Mouse (Mus musculus): ENCODE measurements around the gene Npffr2. TPM values are rescaled to one million over a fixed set of nuclear protein-coding genes. Genes with fewer than 3 reads are reported as not detected.

Npffr2 gene
- not detected in 2 replicates for total RNA-seq (2014; rRNA removed; ENCODE audit: low replicate concordance)
- not detected in 2 replicates for polyA plus RNA-seq (2015; fragmentation: Nextera tagmentation; extraction: Ambion mirVana)

DNA sequence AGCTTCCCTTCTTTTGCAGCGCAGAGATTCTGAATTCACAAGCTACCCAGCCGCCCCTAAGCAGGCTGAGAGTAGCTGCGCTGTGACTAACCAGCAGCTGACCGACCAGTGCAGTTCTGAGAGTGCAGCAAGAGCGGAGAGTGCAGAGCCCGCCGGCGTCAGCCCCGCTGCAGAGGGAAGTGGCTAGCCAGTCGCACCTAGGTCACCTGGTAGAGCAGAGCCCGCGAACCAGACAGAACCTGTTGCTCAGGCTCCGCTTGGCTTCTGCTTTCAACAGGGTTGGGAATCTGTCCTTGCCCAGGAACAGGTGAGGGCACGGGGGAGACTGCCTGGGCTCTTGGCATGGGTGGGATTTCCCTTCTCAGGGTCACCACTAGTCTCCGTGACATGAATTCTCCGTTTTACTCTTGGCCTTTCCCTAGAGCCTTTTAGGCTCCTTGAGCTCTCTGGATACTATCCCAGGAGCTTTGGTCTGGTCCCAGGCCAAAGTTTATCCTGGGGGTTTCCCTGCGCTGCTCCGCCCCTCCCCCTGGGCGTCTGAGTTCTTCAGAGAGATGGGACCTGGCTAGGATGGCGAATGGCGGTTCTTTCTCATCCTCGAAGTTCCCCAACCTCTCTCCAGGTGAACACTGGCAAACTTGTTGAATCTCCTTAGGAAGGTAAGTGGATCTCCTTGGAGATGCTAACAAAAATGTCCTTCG is at the start of gene Npffr2:
Npffr2 (plus strand) TSS at position 552 of the 701 bp plus-strand sequence.
- 5% methylated on average over 23 of the region's 23 CpGs for WGBS
- Histone ChIP-seq H3K27me3 (ENCODE audit: control insufficient read depth, insufficient read depth, low read length) (peaks cover 10% of the 10 kb centered on the region; the same call in 1 of the 2 replicates), H3K36me3 (replicated peaks; ENCODE audit: control insufficient read depth, insufficient read depth, low read length) (no peaks in the 10 kb centered on the region), H3K4me2 (ENCODE audit: low read depth, low read length) (peak within 1 kb of the TSS; percentile 71), H3K4me3 (ENCODE audit: low read depth, low read length) (peak within 1 kb of the TSS; percentile 43), H3K27ac (ENCODE audit: low read depth) (no peak within 1 kb of the TSS), H3K9ac (replicated peaks; ENCODE audit: low read depth, low read length) (no peak within 1 kb of the TSS), H3K9me3 (replicated peaks; ENCODE audit: control insufficient read depth, low read length) (no peaks in the 10 kb centered on the region), H3K4me1 (ENCODE audit: control insufficient read depth, insufficient read depth) (no peaks in the 10 kb centered on the region)
- DNase-seq (ENCODE audit: low spot score) (peak; percentile 11), ATAC-seq (ENCODE audit: insufficient read depth, low read depth) (peak; percentile 67)
- TF ChIP-seq EP300 (IDR thresholded peaks at IDR 0.05; ENCODE audit: low read depth) (no peak), CTCF (IDR thresholded peaks at IDR 0.05; ENCODE audit: low read depth) (no peak)

DNA sequence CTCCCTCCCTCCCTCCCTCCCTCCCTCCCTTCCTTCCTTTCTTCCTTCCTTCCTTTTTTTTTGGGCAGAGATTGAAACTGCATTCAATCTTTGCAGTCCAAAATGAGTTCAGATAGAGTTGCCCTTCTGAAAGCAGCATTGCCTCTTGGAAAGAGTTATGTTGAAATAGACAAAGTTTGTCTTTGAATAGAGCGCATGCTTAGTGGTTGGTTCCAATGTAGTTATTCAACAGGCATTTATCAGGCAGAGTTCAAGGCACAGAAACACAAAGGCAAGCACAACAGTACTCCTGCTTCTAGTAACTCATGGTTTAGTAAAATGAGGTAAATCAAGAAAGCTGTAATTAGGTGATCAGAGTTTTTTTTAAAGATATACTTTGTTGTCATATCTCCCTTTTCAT is 34.7 kb upstream of the Npffr2 start:
- ATAC-seq (ENCODE audit: insufficient read depth, low read depth) = no peak
- TF ChIP-seq EP300 (IDR thresholded peaks at IDR 0.05; ENCODE audit: low read depth) (no peak), CTCF (IDR thresholded peaks at IDR 0.05; ENCODE audit: low read depth) (no peak)
- no peak overlapping the region for H3K4me2 ChIP-seq (ENCODE audit: low read depth, low read length)

DNA sequence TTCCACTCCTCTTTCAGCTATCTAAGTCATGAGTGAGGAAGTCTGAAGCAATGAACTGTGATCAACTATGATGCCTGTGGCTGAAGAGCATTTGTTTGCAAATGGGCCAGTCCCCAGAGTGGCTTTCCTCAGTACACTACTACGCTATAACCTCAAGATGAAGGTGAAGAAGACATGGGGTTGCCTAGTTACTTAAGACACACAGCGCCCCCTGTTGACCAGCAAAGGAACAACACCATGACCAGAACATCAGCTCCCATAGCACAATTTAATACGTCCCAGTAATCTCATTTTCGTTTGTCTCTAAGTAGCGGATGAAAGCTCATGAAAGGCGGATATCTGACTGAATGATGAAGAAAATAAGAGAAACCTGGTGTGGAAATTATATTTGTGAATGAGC is 27.0 kb upstream of the Npffr2 start:
- Histone ChIP-seq H3K4me1 (ENCODE audit: control insufficient read depth, insufficient read depth) (no peaks in the 10 kb centered on the region), H3K27ac (ENCODE audit: low read depth) (no peak overlapping the region), H3K27me3 (ENCODE audit: control insufficient read depth, insufficient read depth, low read length) (no peaks in the 10 kb centered on the region), H3K4me2 (ENCODE audit: low read depth, low read length) (no peak overlapping the region), H3K9me3 (replicated peaks; ENCODE audit: control insufficient read depth, low read length) (no peaks in the 10 kb centered on the region), H3K4me3 (ENCODE audit: low read depth, low read length) (no peak overlapping the region), H3K36me3 (replicated peaks; ENCODE audit: control insufficient read depth, insufficient read depth, low read length) (no peaks in the 10 kb centered on the region), H3K9ac (replicated peaks; ENCODE audit: low read depth, low read length) (no peak overlapping the region)
- 0 out of 2 replicates have a peak, but pooled peaks have one; percentile 7 for TF ChIP-seq CTCF (IDR thresholded peaks at IDR 0.05; ENCODE audit: low read depth)
- TF ChIP-seq EP300 (IDR thresholded peaks at IDR 0.05; ENCODE audit: low read depth) = no peak
- ATAC-seq (ENCODE audit: insufficient read depth, low read depth) (no peak), DNase-seq (ENCODE audit: low spot score) (no peak)
- WGBS = 47% methylated on average over 6 of the region's 6 CpGs

More for the DNA sequence above, 34.7 kb upstream of the Npffr2 start:
- Histone ChIP-seq H3K9ac (replicated peaks; ENCODE audit: low read depth, low read length) (no peak overlapping the region), H3K27ac (ENCODE audit: low read depth) (no peak overlapping the region), H3K4me1 (ENCODE audit: control insufficient read depth, insufficient read depth) (no peaks in the 10 kb centered on the region), H3K4me3 (ENCODE audit: low read depth, low read length) (no peak overlapping the region), H3K27me3 (ENCODE audit: control insufficient read depth, insufficient read depth, low read length) (no peaks in the 10 kb centered on the region), H3K9me3 (replicated peaks; ENCODE audit: control insufficient read depth, low read length) (no peaks in the 10 kb centered on the region), H3K36me3 (replicated peaks; ENCODE audit: control insufficient read depth, insufficient read depth, low read length) (no peaks in the 10 kb centered on the region)
- WGBS = 89% methylated on average over 1 of the region's 1 CpGs
- no peak for DNase-seq (ENCODE audit: low spot score)

DNA sequence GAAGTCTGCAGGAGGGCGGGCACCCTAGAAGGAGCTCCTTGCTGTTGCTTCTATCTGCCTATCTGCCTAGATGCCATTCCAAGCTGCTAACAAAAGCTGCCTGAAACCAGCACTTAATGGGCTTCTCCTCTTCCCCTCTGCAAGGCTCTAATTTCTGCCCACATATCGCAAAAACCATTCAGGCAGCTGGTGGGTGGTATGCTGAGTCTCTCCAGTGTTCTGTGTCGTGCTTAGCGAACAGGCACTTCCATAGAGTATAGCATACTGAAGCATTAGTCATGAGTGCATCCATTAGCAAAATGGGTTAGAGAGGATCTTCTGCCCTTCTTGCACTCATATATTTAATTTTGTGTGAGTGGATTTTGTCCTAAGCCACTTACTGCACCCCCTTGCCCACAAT is 8.6 kb upstream of the Npffr2 start:
- Histone ChIP-seq H3K27me3 (ENCODE audit: control insufficient read depth, insufficient read depth, low read length) (no peaks in the 10 kb centered on the region), H3K27ac (ENCODE audit: low read depth) (no peak overlapping the region), H3K4me1 (ENCODE audit: control insufficient read depth, insufficient read depth) (no peaks in the 10 kb centered on the region), H3K9me3 (replicated peaks; ENCODE audit: control insufficient read depth, low read length) (no peaks in the 10 kb centered on the region), H3K9ac (replicated peaks; ENCODE audit: low read depth, low read length) (no peak overlapping the region), H3K4me3 (ENCODE audit: low read depth, low read length) (no peak overlapping the region), H3K36me3 (replicated peaks; ENCODE audit: control insufficient read depth, insufficient read depth, low read length) (no peaks in the 10 kb centered on the region), H3K4me2 (ENCODE audit: low read depth, low read length) (no peak overlapping the region)
- DNase-seq (ENCODE audit: low spot score) = no peak
- WGBS = 69% methylated on average over 4 of the region's 4 CpGs
- TF ChIP-seq CTCF (IDR thresholded peaks at IDR 0.05; ENCODE audit: low read depth) = no peak
- TF ChIP-seq EP300 (IDR thresholded peaks at IDR 0.05; ENCODE audit: low read depth) = no peak
- ATAC-seq (ENCODE audit: insufficient read depth, low read depth) = no peak

DNA sequence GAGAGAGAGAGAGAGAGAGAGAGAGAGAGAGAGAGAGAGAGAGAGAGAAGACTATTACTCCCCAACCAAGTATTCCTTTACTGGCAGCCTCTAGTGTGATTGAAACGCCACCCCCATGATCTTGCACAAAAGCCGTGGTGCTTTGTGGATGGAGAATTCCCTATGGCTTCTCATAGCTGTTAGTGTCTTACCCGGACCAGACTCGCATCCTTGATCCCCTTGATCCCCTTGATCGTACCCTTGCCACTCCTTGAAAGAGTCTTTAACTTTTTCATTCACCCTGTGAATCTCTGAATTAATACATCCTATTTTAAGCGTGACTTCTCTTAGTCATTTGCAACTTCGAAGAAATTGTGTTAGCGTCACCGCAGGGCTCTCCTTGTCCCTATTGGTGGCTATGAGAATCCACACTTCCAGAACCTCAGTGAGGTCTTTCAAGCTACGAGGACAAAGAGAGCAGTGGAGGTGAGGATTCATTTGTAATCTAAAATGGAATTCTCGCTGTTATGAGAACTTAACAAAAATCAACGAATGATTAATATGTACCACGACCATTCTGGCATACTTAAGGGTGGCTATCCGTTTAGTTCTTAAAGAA is 949 bp upstream of the Npffr2 start:
- Histone ChIP-seq H3K27me3 (ENCODE audit: control insufficient read depth, insufficient read depth, low read length) (peaks cover 10% of the 10 kb centered on the region; the same call in 1 of the 2 replicates), H3K4me3 (ENCODE audit: low read depth, low read length) (peak overlapping the region; percentile 43), H3K4me1 (ENCODE audit: control insufficient read depth, insufficient read depth) (no peaks in the 10 kb centered on the region), H3K9ac (replicated peaks; ENCODE audit: low read depth, low read length) (no peak overlapping the region), H3K4me2 (ENCODE audit: low read depth, low read length) (peak overlapping the region; percentile 71), H3K27ac (ENCODE audit: low read depth) (no peak overlapping the region), H3K9me3 (replicated peaks; ENCODE audit: control insufficient read depth, low read length) (no peaks in the 10 kb centered on the region), H3K36me3 (replicated peaks; ENCODE audit: control insufficient read depth, insufficient read depth, low read length) (no peaks in the 10 kb centered on the region)
- WGBS = 5% methylated on average over 14 of the region's 14 CpGs
- DNase-seq (ENCODE audit: low spot score) (no peak), ATAC-seq (ENCODE audit: insufficient read depth, low read depth) (no peak)
- TF ChIP-seq EP300 (IDR thresholded peaks at IDR 0.05; ENCODE audit: low read depth) (no peak), CTCF (IDR thresholded peaks at IDR 0.05; ENCODE audit: low read depth) (no peak)
